Mouse (Mus musculus): Measurements from ENCODE around the gene Zfp637. TPM values are rescaled to one million over a fixed set of nuclear protein-coding genes. Genes with fewer than 3 reads are reported as not detected.

Gene Zfp637
- total RNA-seq, 2 experiments from 2014 or later = 53.6 to 60.3 TPM

- Histone ChIP-seq H3K27ac (no peak overlapping the region), H3K4me3 (no peak overlapping the region)
- intact Hi-C loops (cut with DNase I) = no loop called here
- DNase-seq (ENCODE audit: extremely low spot score in 1 of 2, low spot score in 2 of 2) = no peak
- TF ChIP-seq CTCF (IDR thresholded peaks at IDR 0.05) = no peak
These were observed 49.3 kb downstream of the Zfp637 start for GRCm38 (mm10) chr6:117890257-117890656.

- Histone ChIP-seq H3K4me3 (no peak overlapping the region), H3K27ac (no peak overlapping the region)
- DNase-seq (ENCODE audit: extremely low spot score in 1 of 2, low spot score in 2 of 2) = no peak
- intact Hi-C loops (cut with DNase I) = no loop called here
- TF ChIP-seq CTCF (IDR thresholded peaks at IDR 0.05) = no peak
These were observed 50.6 kb downstream of the Zfp637 start for GRCm38 (mm10) chr6:117891369-117892160.

GRCm38 (mm10) chr6:117892386-117892785 lies 51.4 kb downstream of the Zfp637 start:
- TF ChIP-seq CTCF (IDR thresholded peaks at IDR 0.05) = no peak
- Histone ChIP-seq H3K27ac (no peak overlapping the region), H3K4me3 (no peak overlapping the region)
- intact Hi-C loops (cut with DNase I) = no loop called here
- no peak for DNase-seq (ENCODE audit: extremely low spot score in 1 of 2, low spot score in 2 of 2)

- TF ChIP-seq CTCF (IDR thresholded peaks at IDR 0.05) = no peak
- DNase-seq (ENCODE audit: extremely low spot score in 1 of 2, low spot score in 2 of 2) = no peak
- Histone ChIP-seq H3K4me3 (no peak overlapping the region), H3K27ac (no peak overlapping the region)
- intact Hi-C loops (cut with DNase I) = no loop called here
These were observed 52.5 kb downstream of the Zfp637 start for GRCm38 (mm10) chr6:117893435-117893834.

Other genes with a start within 250 kb of the Zfp637 start
- 10 to 100 TPM; 44.7 to 49.2 TPM for gene Zfp239, start 20.9 kb downstream of the Zfp637 start, total RNA-seq (2021)
- 100 to 1,000 TPM; 111 to 116 TPM for gene Hnrnpf, start 59.1 kb downstream of the Zfp637 start, total RNA-seq (2021)
- not detected for gene Fxyd4, start 96.5 kb downstream of the Zfp637 start, total RNA-seq (2021)
- gene Rasgef1a, start 170.3 kb downstream of the Zfp637 start, total RNA-seq (2021) = 100 to 1,000 TPM; 208 to 213 TPM